Mouse (Mus musculus) gastrocnemius, postnatal 36 days (tissue): ENCODE measurements around the gene Eef1g. TPM values are rescaled to one million over a fixed set of nuclear protein-coding genes. Genes with fewer than 3 reads are reported as not detected.

Experiments used
- DNase-seq, 2 experiments: peaks; one replicate each; pipeline ENCODE4 v3.0.0; 2022
- intact Hi-C: fragments of 180-260 bp; cut with DNase I; formaldehyde crosslinking; loops from one replicate; pipeline ENCODE4 v1.15.1; 2025
- long read RNA-seq, 2 experiments: library from polyadenylated mRNA; stranded (forward); transcript quantifications; one replicate each; pipeline ENCODE4 v2.0.0; 2021
- total RNA-seq, 2 experiments: library from RNA; stranded (reverse); gene quantifications; 2 replicates each; pipeline ENCODE4 v1.2.3; 2021

The Eef1g gene
- 100 to 1,000 TPM; 441 to 447 TPM for total RNA-seq
- long read RNA-seq, experiment 1, transcript Eef1g-201 (10 exons, 1,864 nt), result major isoform, 452 of 560 reads
- long read RNA-seq, experiment 1, partial matches to known transcripts, result 102 of 560 reads
- long read RNA-seq, experiment 1, other reads (novel, unspliced or antisense), result 3 of 560 reads
- long read RNA-seq, experiment 2, transcript Eef1g-201 (10 exons, 1,864 nt), result major isoform, 507 of 609 reads
- long read RNA-seq, experiment 2, transcript Eef1g-205 (5 exons, 1,272 nt), result minor isoform, 5 of 609 reads
- long read RNA-seq, experiment 2, partial matches to known transcripts, result 91 of 609 reads
- long read RNA-seq, experiment 2, other reads (novel, unspliced or antisense), result 6 of 609 reads

GRCm38 (mm10) chr19:8966590-8967372 lies at the start of gene Eef1g:
Gene Eef1g, plus strand, starts transcription at chr19:8967041.
- intact Hi-C loops, result no loop called here
- DNase-seq, result peak; percentile 96 to 98

- DNase-seq, result no peak
- intact Hi-C loops, result no loop called here
These were observed 47.8 kb upstream of the Eef1g start for GRCm38 (mm10) chr19:8919000-8919399.

GRCm38 (mm10) chr19:8919684-8920072 lies 47.2 kb upstream of the Eef1g start:
- intact Hi-C loops, result no loop called here
- no peak for DNase-seq

- peak; percentile 95 for DNase-seq
- intact Hi-C loops, result no loop called here
These were observed 46.6 kb upstream of the Eef1g start, which contains the start of gene B3gat3 for GRCm38 (mm10) chr19:8920073-8920736. Gene B3gat3, plus strand, starts transcription at chr19:8920374.

- no peak for DNase-seq
- intact Hi-C loops, result no loop called here
These were observed 46.0 kb upstream of the Eef1g start for GRCm38 (mm10) chr19:8920836-8921291.

- no peak for DNase-seq
- intact Hi-C loops, result no loop called here
These were observed 45.1 kb upstream of the Eef1g start for GRCm38 (mm10) chr19:8921741-8922140.

GRCm38 (mm10) chr19:8926766-8927165 lies 40.1 kb upstream of the Eef1g start:
- no peak for DNase-seq
- intact Hi-C loops, result no loop called here

- intact Hi-C loops, result loop anchor here (2.0 kb wide), 1 partner anchor 55 kb away; no protein-coding TSS in a partner anchor
- no peak for DNase-seq
These were observed 38.8 kb upstream of the Eef1g start for GRCm38 (mm10) chr19:8927891-8928525.

- intact Hi-C loops, result loop anchor here (2.0 kb wide), 1 partner anchor 56 kb away; no protein-coding TSS in a partner anchor
- DNase-seq, result peak in 1 of 2 experiments; percentile 31
These were observed 38.1 kb upstream of the Eef1g start for GRCm38 (mm10) chr19:8928689-8929223.

GRCm38 (mm10) chr19:8929224-8930088 lies 37.4 kb upstream of the Eef1g start, which contains the start of the genes Rom1 and Eml3:
Gene Rom1, minus strand, starts transcription at chr19:8929356.
Gene Eml3, plus strand, starts transcription at chr19:8929552.
- peak; percentile 93 to 96 for DNase-seq
- intact Hi-C loops, result loop anchor here (2.0 kb wide), 1 partner anchor 57 kb away; no protein-coding TSS in a partner anchor

GRCm38 (mm10) chr19:8930117-8930516 lies 36.7 kb upstream of the Eef1g start:
- no peak for DNase-seq
- intact Hi-C loops, result no loop called here

- no peak for DNase-seq
- intact Hi-C loops, result no loop called here
These were observed 36.1 kb upstream of the Eef1g start for GRCm38 (mm10) chr19:8930771-8931170.

GRCm38 (mm10) chr19:8936736-8937135 lies 30.1 kb upstream of the Eef1g start:
- DNase-seq, result no peak
- intact Hi-C loops, result no loop called here

- intact Hi-C loops, result no loop called here
- DNase-seq, result no peak
These were observed 26.2 kb upstream of the Eef1g start for GRCm38 (mm10) chr19:8940526-8941133.

- intact Hi-C loops, result no loop called here
- no peak for DNase-seq
These were observed 25.7 kb upstream of the Eef1g start for GRCm38 (mm10) chr19:8941136-8941514.

- DNase-seq, result peak; percentile 94
- intact Hi-C loops, result no loop called here
These were observed 25.2 kb upstream of the Eef1g start, which contains the start of gene Mta2 for GRCm38 (mm10) chr19:8941515-8942217. Gene Mta2, plus strand, starts transcription at chr19:8941875.

- DNase-seq, result no peak
- intact Hi-C loops, result no loop called here
These were observed 24.4 kb upstream of the Eef1g start for GRCm38 (mm10) chr19:8942276-8942964.
